Mouse (Mus musculus): ENCODE results near the gene Rpain. TPM values are rescaled to one million over a fixed set of nuclear protein-coding genes. Genes with fewer than 3 reads are reported as not detected.

Gene Rpain
- total RNA-seq (2014; rRNA removed) (24.7 and 44.0 TPM in 2 replicates), polyA plus RNA-seq (2015; fragmentation: Nextera tagmentation; extraction: Ambion mirVana) (54.7 and 61.9 TPM in 2 replicates)

- ATAC-seq (peak; percentile 98), DNase-seq (peak; percentile 98)
- Histone ChIP-seq H3K9me3 (ENCODE audit: low read length) (no peaks in the 10 kb centered on the region), H3K9ac (peak within 1 kb of the TSS; percentile 78), H3K27me3 (ENCODE audit: insufficient read depth, low read length) (no peaks in the 10 kb centered on the region), H3K27ac (ENCODE audit: low read depth, low read length) (peak within 1 kb of the TSS; percentile 90), H3K4me2 (ENCODE audit: low read depth) (peak within 1 kb of the TSS; percentile 81), H3K36me3 (ENCODE audit: insufficient read depth) (peaks cover 29% of the 10 kb centered on the region), H3K4me3 (ENCODE audit: low read depth, low read length) (peak within 1 kb of the TSS; percentile 92), H3K4me1 (ENCODE audit: insufficient read depth) (peaks cover 8% of the 10 kb centered on the region)
- TF ChIP-seq CTCF (IDR thresholded peaks at IDR 0.05; ENCODE audit: low read depth) = no peak
- under 1% methylated on average over 43 of the region's 43 CpGs for WGBS
Observed at GRCm38 (mm10) chr11:70969821-70970559, at the start of gene Rpain, which contains the start of gene Nup88. Gene Rpain, plus strand, starts transcription at chr11:70970213. Gene Nup88, minus strand, starts transcription at chr11:70969973.

- ATAC-seq (no peak), DNase-seq (no peak)
- no peak overlapping the region for H3K4me3 ChIP-seq (ENCODE audit: low read depth, low read length)
- H3K27me3 ChIP-seq (ENCODE audit: insufficient read depth, low read length) = no peaks in the 10 kb centered on the region
- 78% methylated on average over 5 of the region's 5 CpGs for WGBS
- no peak overlapping the region for H3K27ac ChIP-seq (ENCODE audit: low read depth, low read length)
- no peaks in the 10 kb centered on the region for H3K9me3 ChIP-seq (ENCODE audit: low read length)
- H3K9ac ChIP-seq = no peak overlapping the region
- no peaks in the 10 kb centered on the region for H3K4me1 ChIP-seq (ENCODE audit: insufficient read depth)
- H3K36me3 ChIP-seq (ENCODE audit: insufficient read depth) = peaks cover 39% of the 10 kb centered on the region
- TF ChIP-seq CTCF (IDR thresholded peaks at IDR 0.05; ENCODE audit: low read depth) = no peak
- no peak overlapping the region for H3K4me2 ChIP-seq (ENCODE audit: low read depth)
Observed at GRCm38 (mm10) chr11:70931461-70931860, 38.6 kb upstream of the Rpain start.

DNA sequence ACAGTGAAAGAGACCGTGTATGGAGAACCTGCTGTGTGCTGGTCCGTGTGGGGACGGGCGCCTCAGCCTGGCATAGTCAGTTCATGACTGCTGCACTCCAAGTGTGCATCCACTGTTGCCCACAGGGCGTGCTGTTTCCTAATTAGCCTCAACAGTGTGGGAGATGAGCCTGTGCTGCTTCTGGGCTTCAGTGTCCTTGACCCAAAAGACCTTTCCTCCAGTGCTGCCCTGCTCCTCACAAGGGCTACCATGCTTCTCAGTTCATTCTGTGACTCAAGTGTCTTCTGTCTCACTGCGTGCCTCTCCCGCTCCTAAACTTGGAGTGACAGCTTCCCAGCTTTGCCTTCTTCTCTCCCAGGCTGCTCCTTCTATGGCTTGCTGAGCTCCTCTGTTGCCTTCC lies 34.7 kb upstream of the Rpain start:
- H3K4me1 ChIP-seq (ENCODE audit: insufficient read depth) = no peaks in the 10 kb centered on the region
- no peak overlapping the region for H3K27ac ChIP-seq (ENCODE audit: low read depth, low read length)
- no peak overlapping the region for H3K4me2 ChIP-seq (ENCODE audit: low read depth)
- no peak overlapping the region for H3K9ac ChIP-seq
- ATAC-seq = no peak; the same call in 1 of the 2 replicates
- WGBS = 84% methylated on average over 7 of the region's 7 CpGs
- peaks cover 70% of the 10 kb centered on the region for H3K36me3 ChIP-seq (ENCODE audit: insufficient read depth)
- no peaks in the 10 kb centered on the region for H3K9me3 ChIP-seq (ENCODE audit: low read length)
- TF ChIP-seq CTCF (IDR thresholded peaks at IDR 0.05; ENCODE audit: low read depth) = peak; percentile 26
- no peak overlapping the region for H3K4me3 ChIP-seq (ENCODE audit: low read depth, low read length)
- DNase-seq = no peak
- H3K27me3 ChIP-seq (ENCODE audit: insufficient read depth, low read length) = no peaks in the 10 kb centered on the region

DNA sequence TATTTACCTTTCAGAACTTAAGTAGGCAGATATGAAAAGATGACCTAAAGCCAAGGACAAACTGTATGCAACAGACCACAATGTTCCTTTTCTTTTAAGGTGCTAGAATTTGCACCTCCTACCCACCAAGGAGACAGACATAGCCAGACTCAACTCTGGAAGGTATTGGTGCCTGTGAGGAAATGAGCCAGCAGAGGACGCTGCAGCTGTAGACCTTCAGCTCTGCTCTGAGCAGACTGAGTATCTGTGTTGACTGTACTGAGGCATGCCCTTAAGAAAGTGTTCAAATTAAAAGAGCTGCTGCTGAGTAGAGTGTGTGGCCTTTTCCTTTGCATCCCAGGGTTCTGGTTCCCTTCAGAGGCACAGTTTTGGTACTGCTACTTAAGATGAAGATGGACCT lies 27.4 kb upstream of the Rpain start:
- TF ChIP-seq CTCF (IDR thresholded peaks at IDR 0.05; ENCODE audit: low read depth) = no peak
- Histone ChIP-seq H3K27me3 (ENCODE audit: insufficient read depth, low read length) (no peaks in the 10 kb centered on the region), H3K4me1 (ENCODE audit: insufficient read depth) (no peaks in the 10 kb centered on the region), H3K4me3 (ENCODE audit: low read depth, low read length) (no peak overlapping the region), H3K27ac (ENCODE audit: low read depth, low read length) (no peak overlapping the region), H3K9ac (no peak overlapping the region), H3K4me2 (ENCODE audit: low read depth) (no peak overlapping the region), H3K36me3 (ENCODE audit: insufficient read depth) (peaks cover 76% of the 10 kb centered on the region), H3K9me3 (ENCODE audit: low read length) (no peaks in the 10 kb centered on the region)
- ATAC-seq (no peak), DNase-seq (no peak)
- 87% methylated on average over 1 of the region's 1 CpGs for WGBS

DNA sequence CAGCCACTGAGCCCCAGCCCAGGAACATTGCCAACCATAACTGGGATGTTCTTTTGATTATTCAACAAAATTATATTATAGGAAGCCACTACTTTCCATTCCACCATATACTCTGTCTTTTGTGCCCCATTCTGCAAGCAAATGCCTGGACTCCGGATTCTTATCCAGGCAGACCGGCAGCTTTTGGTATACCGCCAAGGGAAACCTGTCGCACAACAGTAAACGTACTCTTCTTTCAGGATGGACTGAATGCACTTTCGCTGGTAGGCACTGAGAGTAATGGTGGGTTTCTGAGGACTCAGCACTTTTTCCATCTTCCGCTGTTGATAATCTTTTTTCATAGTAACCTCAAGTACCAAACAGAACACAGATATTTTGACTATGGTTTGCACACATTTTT lies 26.4 kb upstream of the Rpain start:
- no peak overlapping the region for H3K4me3 ChIP-seq (ENCODE audit: low read depth, low read length)
- no peaks in the 10 kb centered on the region for H3K27me3 ChIP-seq (ENCODE audit: insufficient read depth, low read length)
- no peaks in the 10 kb centered on the region for H3K4me1 ChIP-seq (ENCODE audit: insufficient read depth)
- ATAC-seq = no peak
- no peaks in the 10 kb centered on the region for H3K9me3 ChIP-seq (ENCODE audit: low read length)
- no peak for DNase-seq
- H3K36me3 ChIP-seq (ENCODE audit: insufficient read depth) = peaks cover 76% of the 10 kb centered on the region
- no peak for TF ChIP-seq CTCF (IDR thresholded peaks at IDR 0.05; ENCODE audit: low read depth)
- no peak overlapping the region for H3K9ac ChIP-seq
- no peak overlapping the region for H3K4me2 ChIP-seq (ENCODE audit: low read depth)
- no peak overlapping the region for H3K27ac ChIP-seq (ENCODE audit: low read depth, low read length)
- WGBS = 80% methylated on average over 7 of the region's 7 CpGs

GRCm38 (mm10) chr11:70944935-70945817 lies 24.8 kb upstream of the Rpain start:
- no peaks in the 10 kb centered on the region for H3K9me3 ChIP-seq (ENCODE audit: low read length)
- TF ChIP-seq CTCF (IDR thresholded peaks at IDR 0.05; ENCODE audit: low read depth) = no peak
- no peak overlapping the region for H3K9ac ChIP-seq
- no peak overlapping the region for H3K27ac ChIP-seq (ENCODE audit: low read depth, low read length)
- DNase-seq (no peak), ATAC-seq (no peak)
- H3K4me3 ChIP-seq (ENCODE audit: low read depth, low read length) = no peak overlapping the region
- H3K36me3 ChIP-seq (ENCODE audit: insufficient read depth) = peaks cover 77% of the 10 kb centered on the region
- H3K4me2 ChIP-seq (ENCODE audit: low read depth) = no peak overlapping the region
- no peaks in the 10 kb centered on the region for H3K4me1 ChIP-seq (ENCODE audit: insufficient read depth)
- WGBS = 87% methylated on average over 4 of the region's 4 CpGs
- no peaks in the 10 kb centered on the region for H3K27me3 ChIP-seq (ENCODE audit: insufficient read depth, low read length)

GRCm38 (mm10) chr11:70954711-70955110 lies 15.3 kb upstream of the Rpain start:
- Histone ChIP-seq H3K27ac (ENCODE audit: low read depth, low read length) (no peak overlapping the region), H3K36me3 (ENCODE audit: insufficient read depth) (peaks cover 85% of the 10 kb centered on the region), H3K4me1 (ENCODE audit: insufficient read depth) (no peaks in the 10 kb centered on the region), H3K9me3 (ENCODE audit: low read length) (no peaks in the 10 kb centered on the region), H3K27me3 (ENCODE audit: insufficient read depth, low read length) (no peaks in the 10 kb centered on the region), H3K9ac (no peak overlapping the region), H3K4me2 (ENCODE audit: low read depth) (no peak overlapping the region), H3K4me3 (ENCODE audit: low read depth, low read length) (no peak overlapping the region)
- WGBS = 93% methylated on average over 4 of the region's 4 CpGs
- ATAC-seq (no peak), DNase-seq (no peak)
- TF ChIP-seq CTCF (IDR thresholded peaks at IDR 0.05; ENCODE audit: low read depth) = no peak

All from forebrain, postnatal 0 days (tissue).